8 mouse cellular contexts compared by ENCODE assay signal in the genomic region with DNA sequence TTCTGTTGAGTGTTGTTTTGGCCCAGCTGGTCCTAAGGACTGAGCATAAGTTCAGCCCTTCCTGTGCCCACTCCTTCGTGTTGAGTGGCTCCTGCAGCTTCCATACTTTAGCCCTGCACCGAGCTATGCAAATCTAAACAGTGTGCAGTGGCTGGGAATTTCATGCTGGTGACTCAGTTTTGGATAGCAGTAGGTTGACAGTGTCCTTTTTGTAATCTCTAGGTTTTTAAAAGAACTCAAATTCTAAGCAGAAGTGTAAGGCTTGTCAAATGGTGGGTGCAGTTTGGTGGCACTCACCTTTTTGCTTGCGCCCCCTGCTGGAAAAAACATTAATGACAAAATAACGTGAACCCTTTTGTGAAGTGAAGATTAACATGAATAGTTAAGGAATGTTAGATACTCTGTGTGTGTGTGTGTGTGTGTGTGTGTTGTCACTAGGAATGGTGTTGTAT. TPM values are rescaled to one million over a fixed set of nuclear protein-coding genes. Genes with fewer than 3 reads are reported as not detected.
DNase-seq lines count a peak whose midpoint lies in the region; ATAC-seq and TF ChIP-seq lines count a peak whose summit lies in the region.

No protein-coding gene starts in this region.

- H3K9ac ChIP-seq in CH12.LX (ENCODE audit: insufficient read depth, low read depth), result no peak overlapping the region

- peak; percentile 49 for TF ChIP-seq RAD21 in CH12.LX (IDR thresholded peaks at IDR 0.05; ENCODE audit: low read depth, low read length)

- ATAC-seq in granulocyte monocyte progenitor cell, adult 5-6 weeks (replicated peaks; ENCODE audit: poor library complexity, severe bottlenecking), result peak; percentile 81

- H3K79me2 ChIP-seq in CH12.LX (replicated peaks; ENCODE audit: control insufficient read depth, extremely low read depth, insufficient read depth, poor library complexity, severe bottlenecking), result no peaks in the 10 kb centered on the region; the same call in 1 of the 2 replicates

- no peak overlapping the region for H3K4me3 ChIP-seq in CH12.LX (replicated peaks in 1 of 3; ENCODE audit: low read depth in 2 of 3, low read length in 2 of 3, poor library complexity in 1 of 3)

- TF ChIP-seq POLR2A in CH12.LX (IDR thresholded peaks at IDR 0.05; ENCODE audit: low read depth, low read length), result no peak

- dilution Hi-C loops in CH12.LX (cut with MboI; ENCODE audit: extremely low pct_ligation_motif_present, extremely low pct_unique_long_range_greater_than_20kb, low sequenced_read_pairs), result no loop called here

- in situ Hi-C loops in CH12.LX (cut with MboI; ENCODE audit: low pct_ligation_motif_present, low pct_unique_long_range_greater_than_20kb, low sequenced_read_pairs), result loop anchor here (25.0 kb wide), 1 partner anchor 284 kb away; no protein-coding TSS in a partner anchor

- no peaks in the 10 kb centered on the region for H3K27me3 ChIP-seq in CH12.LX (replicated peaks)

- H3K27ac ChIP-seq in CH12.LX (ENCODE audit: insufficient read depth, low read depth), result no peak overlapping the region

- peaks cover 0 to 11% of the 10 kb centered on the region in 2 experiments; a peak in 2 of 4 replicates for H3K4me1 ChIP-seq in CH12.LX (ENCODE audit: control insufficient read depth in 1 of 2, insufficient read depth in 2 of 2)

- peak; percentile 70 to 92 for DNase-seq in heart, adult 18-20 months
- no peak for DNase-seq in heart, adult 11 months
- DNase-seq in CH12.LX (ENCODE audit: extremely low read depth), result peak; percentile 70
- peak; percentile 66 for DNase-seq in c-Kit-positive CD71-positive TER-119-positive erythroid progenitor cells, embryonic 14.5 days (ENCODE audit: low spot score)
- peak; percentile 78 to 80 for DNase-seq in kidney, postnatal 36 days
- DNase-seq in lung, postnatal 10 days, result peak; percentile 80
- peak; percentile 35 to 63 for DNase-seq in spleen, postnatal 36 days (ENCODE audit: low spot score in 2 of 2)

- no peaks in the 10 kb centered on the region for H3K9me3 ChIP-seq in CH12.LX (replicated peaks; ENCODE audit: low read length)

- no peak overlapping the region for H3K4me2 ChIP-seq in CH12.LX (ENCODE audit: insufficient read depth, low read depth, poor library complexity, severe bottlenecking)

- peak; percentile 57 to 75; a peak in 3 of 4 replicates for TF ChIP-seq CTCF in CH12.LX (conservative IDR thresholded peaks at IDR 0.05 in 1 of 2, IDR thresholded peaks at IDR 0.05 in 1 of 2; ENCODE audit: low read depth in 2 of 2, low read length in 2 of 2)

- H3K36me3 ChIP-seq in CH12.LX (replicated peaks in 1 of 2; ENCODE audit: control insufficient read depth in 1 of 2, insufficient read depth in 1 of 2, low read length in 1 of 2), result peaks cover 22 to 64% of the 10 kb centered on the region in 2 experiments

- TF ChIP-seq EP300 in CH12.LX (IDR thresholded peaks at IDR 0.05; ENCODE audit: low read length), result no peak

TF ChIP-seq in CH12.LX, 34 proteins besides CTCF, POLR2A, EP300 and RAD21:
- no peak for TF ChIP-seq ZKSCAN1 (IDR thresholded peaks at IDR 0.05; ENCODE audit: borderline replicate concordance, low read depth, low read length)
- TF ChIP-seq HCFC1 (IDR thresholded peaks at IDR 0.05; ENCODE audit: low read depth, low read length), result no peak
- peak; percentile 73 for TF ChIP-seq SMC3 (IDR thresholded peaks at IDR 0.05; ENCODE audit: low read depth, low read length)

RNA-seq across cellular contexts. Expression of a gene that starts 11.1 kb away (rescaled TPM):
- total RNA-seq in heart, adult 18-20 months (2021), result 10 to 100 TPM; 20.0 to 21.0 TPM
- total RNA-seq in CH12.LX (2012; rRNA removed), result 8.2 TPM in 2 replicates
- 3.9 and 4.3 TPM in 2 replicates for total RNA-seq in CH12.LX (2014; rRNA removed)
- polyA plus RNA-seq in CH12.LX (2012; ENCODE audit: insufficient read length, low read depth), result 15.4 and 17.7 TPM in 2 replicates
- 14.7 and 20.0 TPM in 2 replicates for total RNA-seq in granulocyte monocyte progenitor cell, adult 5-6 weeks (2014; fragmentation: Nextera tagmentation)
- total RNA-seq in granulocyte monocyte progenitor cell, adult 5-6 weeks (2017), result 14.7 and 21.9 TPM in 2 replicates
